Mouse (Mus musculus): ENCODE results near the gene Gm20820. TPM values are rescaled to one million over a fixed set of nuclear protein-coding genes. Genes with fewer than 3 reads are reported as not detected.
"Not testable (repeated sequence)": the region's sequence is repeated elsewhere in the genome, so short reads cannot be mapped to it uniquely, and the experiment has no call there.

The Gm20820 gene
- polyA plus RNA-seq (2016; fragmentation: Nextera tagmentation; extraction: Ambion mirVana), result not detected in 2 replicates

DNA sequence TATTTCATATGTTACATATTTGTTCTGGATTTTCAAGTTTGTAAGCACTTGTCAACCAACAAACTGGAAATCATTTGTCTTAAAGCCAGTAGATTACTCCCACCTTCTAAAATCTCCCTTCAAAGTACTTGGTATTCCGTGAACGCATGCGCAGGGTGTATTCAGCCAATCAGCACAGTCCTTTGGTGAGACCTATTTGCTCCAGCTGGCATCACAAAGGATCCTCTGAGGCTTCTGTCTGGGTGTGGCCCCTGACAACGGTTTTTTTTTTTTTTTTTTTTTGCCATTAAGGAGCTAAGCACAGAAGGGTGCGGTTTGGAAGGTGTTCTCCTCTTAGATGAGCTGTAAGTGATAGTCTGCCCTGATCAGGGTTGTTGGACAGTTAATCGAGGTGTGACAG lies at the start of gene Gm20820:
Gene Gm20820 (plus strand): TSS at position 301 of the 400 bp plus-strand sequence.
- H3K27me3 ChIP-seq (replicated peaks); H3K4me3 ChIP-seq; H3K4me2 ChIP-seq; ATAC-seq; H3K4me1 ChIP-seq; H3K27ac ChIP-seq; H3K9ac ChIP-seq; H3K36me3 ChIP-seq; H3K9me3 ChIP-seq (replicated peaks): not testable (repeated sequence)
- no CpG with 5 or more reads among the region's 6 CpGs for WGBS (ENCODE audit: insufficient replicate concordance)

Measured in liver, embryonic 12.5 days (tissue).